Mouse (Mus musculus): ENCODE data around the gene Gm49384. TPM values are rescaled to one million over a fixed set of nuclear protein-coding genes. Genes with fewer than 3 reads are reported as not detected.

The Gm49384 gene
- polyA plus RNA-seq, 1 experiment from 2014 or later: 20.8 TPM

GRCm38 (mm10) chr12:69150049-69150448 lies 54.0 kb downstream of the Gm49384 start:
- no peaks in the 10 kb centered on the region for H3K9me3 ChIP-seq (replicated peaks; ENCODE audit: control insufficient read depth, low read length)
- no peak overlapping the region for H3K4me3 ChIP-seq (replicated peaks; ENCODE audit: low read length)
- H3K4me2 ChIP-seq (ENCODE audit: low read depth, low read length): no peak overlapping the region
- no peaks in the 10 kb centered on the region for H3K36me3 ChIP-seq (ENCODE audit: control insufficient read depth, insufficient read depth, low read length)
- ATAC-seq (ENCODE audit: insufficient read depth, low FRiP score): no peak
- no peaks in the 10 kb centered on the region for H3K4me1 ChIP-seq (ENCODE audit: control insufficient read depth, insufficient read depth, low read length)
- H3K9ac ChIP-seq (ENCODE audit: low read length): no peak overlapping the region
- H3K27ac ChIP-seq (ENCODE audit: low read length): no peak overlapping the region
- peaks cover 3% of the 10 kb centered on the region; the same call in 1 of the 2 replicates for H3K27me3 ChIP-seq (ENCODE audit: control insufficient read depth, insufficient read depth, low read length)
- WGBS: 57% methylated on average over 13 of the region's 13 CpGs

- peaks cover 3% of the 10 kb centered on the region; the same call in 1 of the 2 replicates for H3K27me3 ChIP-seq (ENCODE audit: control insufficient read depth, insufficient read depth, low read length)
- no peaks in the 10 kb centered on the region for H3K9me3 ChIP-seq (replicated peaks; ENCODE audit: control insufficient read depth, low read length)
- no peak overlapping the region for H3K9ac ChIP-seq (ENCODE audit: low read length)
- WGBS: 86% methylated on average over 5 of the region's 5 CpGs
- no peak overlapping the region for H3K27ac ChIP-seq (ENCODE audit: low read length)
- ATAC-seq (ENCODE audit: insufficient read depth, low FRiP score): no peak
- no peaks in the 10 kb centered on the region for H3K36me3 ChIP-seq (ENCODE audit: control insufficient read depth, insufficient read depth, low read length)
- H3K4me2 ChIP-seq (ENCODE audit: low read depth, low read length): no peak overlapping the region
- no peaks in the 10 kb centered on the region for H3K4me1 ChIP-seq (ENCODE audit: control insufficient read depth, insufficient read depth, low read length)
- H3K4me3 ChIP-seq (replicated peaks; ENCODE audit: low read length): no peak overlapping the region
These were observed 56.8 kb downstream of the Gm49384 start for GRCm38 (mm10) chr12:69147166-69147735.

GRCm38 (mm10) chr12:69143460-69143859 lies 60.6 kb downstream of the Gm49384 start:
- H3K4me3 ChIP-seq (replicated peaks; ENCODE audit: low read length): no peak overlapping the region
- H3K27ac ChIP-seq (ENCODE audit: low read length): no peak overlapping the region
- no peak overlapping the region for H3K9ac ChIP-seq (ENCODE audit: low read length)
- 82% methylated on average over 6 of the region's 6 CpGs for WGBS
- H3K4me1 ChIP-seq (ENCODE audit: control insufficient read depth, insufficient read depth, low read length): no peaks in the 10 kb centered on the region
- no peak overlapping the region for H3K4me2 ChIP-seq (ENCODE audit: low read depth, low read length)
- no peaks in the 10 kb centered on the region for H3K27me3 ChIP-seq (ENCODE audit: control insufficient read depth, insufficient read depth, low read length)
- H3K9me3 ChIP-seq (replicated peaks; ENCODE audit: control insufficient read depth, low read length): no peaks in the 10 kb centered on the region
- no peak for ATAC-seq (ENCODE audit: insufficient read depth, low FRiP score)
- H3K36me3 ChIP-seq (ENCODE audit: control insufficient read depth, insufficient read depth, low read length): no peaks in the 10 kb centered on the region

- 84% methylated on average over 7 of the region's 7 CpGs for WGBS
- Histone ChIP-seq H3K27ac (ENCODE audit: low read length) (no peak overlapping the region), H3K4me3 (replicated peaks; ENCODE audit: low read length) (no peak overlapping the region), H3K4me1 (ENCODE audit: control insufficient read depth, insufficient read depth, low read length) (no peaks in the 10 kb centered on the region), H3K27me3 (ENCODE audit: control insufficient read depth, insufficient read depth, low read length) (no peaks in the 10 kb centered on the region), H3K9me3 (replicated peaks; ENCODE audit: control insufficient read depth, low read length) (no peaks in the 10 kb centered on the region), H3K9ac (ENCODE audit: low read length) (no peak overlapping the region), H3K36me3 (ENCODE audit: control insufficient read depth, insufficient read depth, low read length) (no peaks in the 10 kb centered on the region), H3K4me2 (ENCODE audit: low read depth, low read length) (no peak overlapping the region)
- no peak for ATAC-seq (ENCODE audit: insufficient read depth, low FRiP score)
These were observed 64.2 kb downstream of the Gm49384 start for GRCm38 (mm10) chr12:69139841-69140240.

Small RNAs within 50 kb of the gene (microRNA-seq; reads per million reads assigned to microRNA genes)
- gene Gm47287: not detected
- 0.50 reads per million for gene Gm47295

Other genes with a start within 250 kb of the Gm49384 start
- gene Rps29, start 45.1 kb downstream of the Gm49384 start, polyA plus RNA-seq (2015; fragmentation: Nextera tagmentation; extraction: Ambion mirVana): 1,481 and 1,784 TPM in 2 replicates
- 14.2 and 16.5 TPM in 2 replicates for gene Lrr1, start 35.5 kb downstream of the Gm49384 start, polyA plus RNA-seq (2015; fragmentation: Nextera tagmentation; extraction: Ambion mirVana)
- gene Rpl36al, start 20.2 kb downstream of the Gm49384 start, polyA plus RNA-seq (2015; fragmentation: Nextera tagmentation; extraction: Ambion mirVana): 590 and 688 TPM in 2 replicates
- 32.6 and 41.9 TPM in 2 replicates for gene Mgat2, start 20.1 kb downstream of the Gm49384 start, polyA plus RNA-seq (2015; fragmentation: Nextera tagmentation; extraction: Ambion mirVana)
- gene Gm49383, start 7.2 kb downstream of the Gm49384 start, polyA plus RNA-seq (2015; fragmentation: Nextera tagmentation; extraction: Ambion mirVana): 18.5 and 22.3 TPM in 2 replicates
- gene Dnaaf2, start 5.8 kb downstream of the Gm49384 start, polyA plus RNA-seq (2015; fragmentation: Nextera tagmentation; extraction: Ambion mirVana): 6.6 and 7.4 TPM in 2 replicates
- gene Pole2, start 23.9 kb upstream of the Gm49384 start, polyA plus RNA-seq (2015; fragmentation: Nextera tagmentation; extraction: Ambion mirVana): 21.4 and 21.7 TPM in 2 replicates
- gene Klhdc1, start 36.9 kb upstream of the Gm49384 start, polyA plus RNA-seq (2015; fragmentation: Nextera tagmentation; extraction: Ambion mirVana): 7.2 and 7.3 TPM in 2 replicates
- 74.8 and 87.2 TPM in 2 replicates for gene Klhdc2, start 92.4 kb upstream of the Gm49384 start, polyA plus RNA-seq (2015; fragmentation: Nextera tagmentation; extraction: Ambion mirVana)
- 82.4 and 83.1 TPM in 2 replicates for gene Nemf, start 152.9 kb upstream of the Gm49384 start, polyA plus RNA-seq (2015; fragmentation: Nextera tagmentation; extraction: Ambion mirVana)
- gene Arf6, start 167.9 kb upstream of the Gm49384 start, polyA plus RNA-seq (2015; fragmentation: Nextera tagmentation; extraction: Ambion mirVana): 39.3 and 42.3 TPM in 2 replicates
- 0.80 and 0.94 TPM in 2 replicates for gene Gm9887, start 168.2 kb upstream of the Gm49384 start, polyA plus RNA-seq (2015; fragmentation: Nextera tagmentation; extraction: Ambion mirVana)